Mouse (Mus musculus): Measurements from ENCODE around the gene Klf6. TPM values are rescaled to one million over a fixed set of nuclear protein-coding genes. Genes with fewer than 3 reads are reported as not detected.

Gene Klf6
- total RNA-seq, 2 experiments from 2014 or later, result 64.8 to 69.7 TPM

- DNase-seq, result peak in 1 of 2 experiments; percentile 23
These were observed 36.1 kb downstream of the Klf6 start for GRCm38 (mm10) chr13:5897176-5897959.

- DNase-seq, result peak; percentile 22 to 45
These were observed 37.7 kb downstream of the Klf6 start for GRCm38 (mm10) chr13:5899021-5899420.

- DNase-seq, result no peak
These were observed 38.4 kb downstream of the Klf6 start for GRCm38 (mm10) chr13:5899641-5900040.

- DNase-seq, result no peak
These were observed 51.9 kb downstream of the Klf6 start for GRCm38 (mm10) chr13:5913201-5913600.

GRCm38 (mm10) chr13:5917360-5917759, 56.1 kb downstream of the Klf6 start:
- no peak for DNase-seq

GRCm38 (mm10) chr13:5919966-5920365, 58.7 kb downstream of the Klf6 start:
- DNase-seq, result no peak

Small RNA genes within 50 kb of the gene (microRNA-seq; reads per million reads assigned to microRNA genes)
- gene Gm26043, result 0 reads per million in 2 experiments
